Mouse (Mus musculus) embryonic facial prominence, embryonic 15.5 days (tissue): ENCODE data around the gene Dap. TPM values are rescaled to one million over a fixed set of nuclear protein-coding genes. Genes with fewer than 3 reads are reported as not detected.

ENCODE experiments used
- ATAC-seq: fragments of 200-750 bp; cut with Nextera tagmentation; 2 replicates; pipeline ENCODE4 v1.8.0; 2017; ENCODE audit warnings: low read depth, moderate TSS enrichment; ENCODE audit not compliant: insufficient number of reproducible peaks, low FRiP score, low TSS enrichment
- H3K27ac ChIP-seq: fragments of 300-500 bp; sonication (generic); replicated peaks from 2 replicates; pipeline ENCODE4 v1.5.1; 2015; ENCODE audit warnings: mild to moderate bottlenecking, inconsistent platforms
- H3K27me3 ChIP-seq: fragments of 300-500 bp; sonication (generic); 2 replicates; pipeline ENCODE4 v1.6.1; 2015; ENCODE audit warnings: inconsistent platforms
- H3K36me3 ChIP-seq: fragments of 300-500 bp; sonication (generic); 2 replicates; pipeline ENCODE4 v1.6.1; 2015; ENCODE audit warnings: mild to moderate bottlenecking, inconsistent platforms
- H3K4me1 ChIP-seq: fragments of 300-500 bp; sonication (generic); 2 replicates; pipeline ENCODE4 v1.6.1; 2015; ENCODE audit warnings: inconsistent platforms
- H3K4me2 ChIP-seq: fragments of 300-500 bp; sonication (generic); replicated peaks from 2 replicates; pipeline ENCODE4 v1.6.1; 2015; ENCODE audit warnings: mild to moderate bottlenecking, inconsistent platforms
- H3K4me3 ChIP-seq: fragments of 300-500 bp; sonication (generic); replicated peaks from 2 replicates; pipeline ENCODE4 v1.5.1; 2015; ENCODE audit warnings: mild to moderate bottlenecking, inconsistent platforms
- H3K9ac ChIP-seq: fragments of 300-500 bp; sonication (generic); 2 replicates; pipeline ENCODE4 v1.6.1; 2015; ENCODE audit warnings: inconsistent platforms
- H3K9me3 ChIP-seq: fragments of 300-500 bp; sonication (generic); replicated peaks from 2 replicates; pipeline ENCODE4 v1.6.1; 2016; ENCODE audit warnings: inconsistent platforms
- WGBS: fragments of 180-500 bp; shearing (Covaris S2); methylation state at CpG from one replicate; pipeline ENCODE4 v1.1.7; 2015; 5-methylcytosine and 5-hydroxymethylcytosine counted together
- polyA plus RNA-seq: library from polyadenylated mRNA; unstranded; fragments of >200 nt; fragmentation: Nextera tagmentation; extraction: Ambion mirVana; gene quantifications from 2 replicates; pipeline ENCODE4 v1.2.1, GENCODE M21; 2015

The Dap gene
- polyA plus RNA-seq, 1 experiment from 2014 or later, result 115 TPM

DNA sequence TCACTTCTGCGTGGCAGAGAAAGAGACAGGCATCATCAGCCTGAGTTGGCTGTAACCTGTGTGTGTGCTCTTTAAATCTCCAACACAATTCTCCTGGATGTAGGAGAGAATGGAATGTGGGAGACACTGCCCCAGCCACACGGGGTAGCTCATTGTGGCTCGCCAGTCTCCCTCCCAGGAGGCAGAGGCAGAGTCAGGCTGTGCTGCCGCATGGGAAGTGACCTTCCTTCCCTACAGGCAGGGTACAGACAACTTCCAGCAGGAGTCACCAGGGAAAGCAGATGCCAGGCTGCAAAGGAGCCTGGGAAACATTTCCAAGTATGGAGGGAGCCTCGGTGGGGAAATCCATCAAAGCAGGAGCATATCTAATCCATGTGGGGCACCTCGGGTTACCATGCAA is 81.1 kb downstream of the Dap start:
- Histone ChIP-seq H3K4me1 (no peaks in the 10 kb centered on the region), H3K27me3 (peaks cover 6% of the 10 kb centered on the region; the same call in 1 of the 2 replicates), H3K9ac (no peak overlapping the region), H3K9me3 (no peaks in the 10 kb centered on the region), H3K4me2 (no peak overlapping the region), H3K4me3 (no peak overlapping the region), H3K36me3 (no peaks in the 10 kb centered on the region), H3K27ac (no peak overlapping the region)
- ATAC-seq, result no peak
- WGBS, result 43% methylated on average over 6 of the region's 6 CpGs

DNA sequence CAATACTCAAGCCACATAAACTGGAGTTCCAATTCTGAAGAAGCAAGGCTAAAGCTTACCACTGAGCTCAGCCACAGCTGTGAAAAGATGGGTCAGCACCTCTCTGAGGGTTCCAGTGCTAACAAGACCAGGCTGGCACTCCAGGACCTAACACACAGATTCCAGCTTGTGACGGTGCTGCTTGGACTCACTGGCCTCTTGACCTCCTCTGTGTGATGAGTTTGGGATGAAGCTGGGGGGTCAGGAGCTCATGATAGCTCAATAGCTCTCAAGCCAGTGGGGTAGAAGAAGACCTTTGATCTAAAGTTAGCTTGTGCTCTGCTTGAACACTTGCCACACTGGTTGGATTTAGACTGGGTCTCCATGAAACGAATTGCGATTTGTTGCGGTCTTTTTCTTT is 82.6 kb downstream of the Dap start:
- WGBS, result 65% methylated on average over 4 of the region's 4 CpGs
- no peak for ATAC-seq
- no peaks in the 10 kb centered on the region for H3K4me1 ChIP-seq
- no peak overlapping the region for H3K4me2 ChIP-seq
- H3K9ac ChIP-seq, result no peak overlapping the region
- H3K4me3 ChIP-seq, result no peak overlapping the region
- peaks cover 6% of the 10 kb centered on the region; the same call in 1 of the 2 replicates for H3K27me3 ChIP-seq
- no peak overlapping the region for H3K27ac ChIP-seq
- H3K36me3 ChIP-seq, result no peaks in the 10 kb centered on the region
- H3K9me3 ChIP-seq, result no peaks in the 10 kb centered on the region

DNA sequence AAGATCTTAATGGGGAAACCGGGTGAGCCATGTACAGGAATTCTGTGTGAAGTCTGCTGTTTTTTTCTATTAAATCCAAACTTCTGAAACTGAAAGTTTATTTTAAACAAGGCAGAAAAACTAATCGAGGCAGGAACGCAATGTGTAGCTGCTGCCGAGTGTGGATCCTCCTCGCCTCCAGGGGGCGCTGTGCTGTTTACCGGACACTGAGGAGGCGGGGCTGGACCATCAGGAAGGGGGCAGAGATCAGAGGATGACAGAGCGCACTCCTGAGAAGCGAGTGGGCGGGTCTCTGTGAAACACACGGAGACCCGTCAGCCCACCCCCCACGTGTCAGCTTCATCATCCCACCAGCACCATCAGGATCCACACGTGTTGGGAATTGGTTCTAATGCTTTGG is 85.4 kb downstream of the Dap start:
- WGBS, result 65% methylated on average over 15 of the region's 15 CpGs
- no peaks in the 10 kb centered on the region for H3K9me3 ChIP-seq
- no peak for ATAC-seq

DNA sequence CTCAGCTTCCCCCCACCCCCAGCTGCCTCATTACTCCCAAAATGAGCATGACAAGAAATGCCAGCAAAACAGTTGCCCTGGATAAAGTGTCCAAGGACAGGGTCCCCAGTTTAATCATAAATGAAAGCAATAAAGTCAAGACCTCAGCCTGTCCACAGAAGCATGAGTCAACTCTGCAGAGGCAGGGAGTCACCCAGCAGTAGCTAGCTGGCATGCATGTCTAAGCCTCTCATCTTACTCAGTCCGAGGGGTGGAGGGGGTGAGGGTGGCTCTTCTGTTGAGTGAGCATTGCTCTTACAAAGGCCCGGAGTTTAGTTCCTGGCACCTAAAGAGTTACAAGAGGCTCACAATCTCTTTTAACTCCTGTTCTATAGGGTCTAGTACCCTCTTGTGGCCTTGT is 87.9 kb downstream of the Dap start:
- Histone ChIP-seq H3K27me3 (peaks cover 4% of the 10 kb centered on the region; the same call in 1 of the 2 replicates), H3K9ac (no peak overlapping the region), H3K4me1 (no peaks in the 10 kb centered on the region), H3K36me3 (no peaks in the 10 kb centered on the region), H3K4me2 (no peak overlapping the region), H3K27ac (no peak overlapping the region), H3K9me3 (no peaks in the 10 kb centered on the region), H3K4me3 (no peak overlapping the region)
- WGBS, result 72% methylated on average over 2 of the region's 2 CpGs
- no peak for ATAC-seq

More for the DNA sequence above, 85.4 kb downstream of the Dap start:
- Histone ChIP-seq H3K27me3 (peaks cover 3% of the 10 kb centered on the region; the same call in 1 of the 2 replicates), H3K27ac (no peak overlapping the region), H3K4me2 (no peak overlapping the region), H3K36me3 (no peaks in the 10 kb centered on the region), H3K9ac (no peak overlapping the region), H3K4me1 (no peaks in the 10 kb centered on the region), H3K4me3 (no peak overlapping the region)

DNA sequence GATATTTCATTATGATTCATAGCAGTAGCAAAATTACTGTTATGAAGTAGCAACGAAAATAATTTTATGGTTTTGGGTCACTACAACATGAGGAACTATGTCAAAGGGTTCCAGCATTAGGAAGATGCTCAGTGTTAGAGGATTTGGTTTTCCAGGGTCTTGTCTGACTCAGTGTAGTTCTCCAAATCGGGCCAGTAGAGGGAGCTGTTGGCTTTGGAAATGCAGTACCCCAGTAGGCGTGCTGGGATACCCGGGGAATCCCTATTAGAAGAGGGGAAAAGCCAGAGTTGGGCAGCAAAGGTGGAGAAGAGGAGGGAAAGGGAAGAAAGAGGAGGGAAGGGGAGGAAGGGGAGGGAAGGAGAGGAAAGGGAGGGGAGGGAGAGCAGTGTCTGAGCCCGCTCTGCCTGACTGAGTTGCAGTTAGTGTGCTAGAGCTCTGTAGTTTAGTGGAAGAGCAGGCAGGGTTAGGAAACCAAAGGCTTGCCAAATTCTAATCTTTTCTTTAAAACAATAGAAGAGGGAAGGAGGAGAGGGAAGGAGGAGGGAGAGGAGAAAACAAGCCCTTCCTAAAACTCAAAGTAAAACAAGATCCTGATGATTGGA is 91.6 kb downstream of the Dap start:
- no peak overlapping the region for H3K9ac ChIP-seq
- no peaks in the 10 kb centered on the region for H3K9me3 ChIP-seq
- H3K4me2 ChIP-seq, result no peak overlapping the region
- H3K4me1 ChIP-seq, result peaks cover 21% of the 10 kb centered on the region
- H3K27me3 ChIP-seq, result peaks cover 4% of the 10 kb centered on the region; the same call in 1 of the 2 replicates
- H3K4me3 ChIP-seq, result no peak overlapping the region
- H3K27ac ChIP-seq, result no peak overlapping the region
- H3K36me3 ChIP-seq, result no peaks in the 10 kb centered on the region
- 6% methylated on average over 5 of the region's 5 CpGs for WGBS
- ATAC-seq, result peak; percentile 69

DNA sequence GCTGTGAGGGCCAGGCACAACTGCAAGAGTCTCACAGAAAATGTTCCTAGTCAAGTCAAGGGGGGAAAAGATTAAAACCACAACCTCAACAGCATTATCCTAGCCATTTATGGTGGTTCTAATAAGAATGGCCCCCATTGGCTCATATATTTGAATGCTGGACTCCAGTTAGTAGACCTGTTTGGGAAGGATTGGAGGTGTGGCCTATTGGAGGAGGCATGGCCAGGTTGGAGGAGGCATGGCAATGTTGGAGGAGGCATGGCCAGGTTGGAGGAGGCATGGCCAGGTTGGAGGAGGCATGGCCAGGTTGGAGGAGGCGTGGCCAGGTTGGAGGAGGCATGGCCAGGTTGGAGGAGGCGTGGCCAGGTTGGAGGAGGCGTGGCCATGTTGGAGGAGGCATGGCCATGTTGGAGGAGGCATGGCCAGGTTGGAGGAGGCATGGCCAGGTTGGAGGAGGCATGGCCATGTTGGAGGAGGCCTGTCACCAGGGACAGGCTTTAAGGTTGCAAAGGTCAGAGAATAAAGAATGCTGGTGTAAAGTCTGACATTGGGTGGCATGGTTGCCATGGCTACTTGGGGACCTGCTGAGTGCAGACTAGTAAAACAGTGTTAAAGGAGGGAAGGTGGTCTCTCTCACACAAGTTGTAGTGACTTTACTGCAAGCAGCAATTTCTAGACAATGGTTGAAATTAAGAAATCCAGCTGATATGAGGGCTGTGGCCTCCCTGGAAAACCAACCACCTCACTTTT is 93.1 kb downstream of the Dap start:
- Histone ChIP-seq H3K36me3 (no peaks in the 10 kb centered on the region), H3K27ac (peak overlapping the region; percentile 70), H3K27me3 (peaks cover 4% of the 10 kb centered on the region; the same call in 1 of the 2 replicates), H3K4me3 (no peak overlapping the region), H3K9me3 (no peaks in the 10 kb centered on the region), H3K4me1 (peaks cover 21% of the 10 kb centered on the region), H3K4me2 (no peak overlapping the region), H3K9ac (no peak overlapping the region)
- WGBS, result 91% methylated on average over 3 of the region's 3 CpGs
- no peak for ATAC-seq

DNA sequence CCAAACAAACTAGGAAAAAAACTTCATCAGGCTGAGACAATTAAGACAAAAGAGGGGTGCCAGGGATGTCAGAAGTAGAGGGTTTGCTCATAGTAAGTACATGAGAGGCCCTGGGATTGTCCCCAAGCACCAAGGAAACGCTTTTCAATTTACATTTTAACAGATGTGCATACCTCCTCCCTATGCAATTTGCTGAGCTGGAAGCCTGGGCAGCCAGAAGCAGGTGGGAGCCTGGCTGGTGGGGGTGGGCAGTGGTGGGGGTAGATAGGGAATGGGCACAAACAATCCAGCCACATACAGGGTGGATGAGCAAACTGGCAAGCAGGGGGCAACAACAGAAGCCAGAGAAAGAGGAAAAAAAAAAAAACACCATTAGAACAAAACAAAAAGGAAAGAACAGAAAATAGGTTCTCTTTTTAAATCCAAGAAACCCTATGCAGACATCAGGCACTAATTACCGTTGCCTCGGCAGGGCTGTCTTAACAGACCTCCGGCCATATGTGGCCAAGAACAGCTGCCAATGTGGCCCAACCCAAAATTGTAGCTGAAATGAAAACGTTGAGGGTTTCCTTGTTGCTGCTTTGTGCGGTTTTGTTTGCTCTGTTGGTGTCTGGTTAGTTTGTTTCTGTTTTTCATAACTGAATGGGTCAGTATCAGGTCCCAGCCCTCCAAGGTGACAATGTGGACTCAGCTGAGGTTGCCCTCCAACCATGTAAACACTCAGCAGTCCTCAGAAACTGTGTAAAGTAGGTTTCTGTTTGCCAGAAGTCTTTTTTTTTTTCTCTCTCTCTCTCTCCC is 94.2 kb downstream of the Dap start:
- Histone ChIP-seq H3K4me2 (no peak overlapping the region), H3K4me1 (peaks cover 21% of the 10 kb centered on the region), H3K9me3 (no peaks in the 10 kb centered on the region), H3K9ac (no peak overlapping the region), H3K36me3 (no peaks in the 10 kb centered on the region), H3K4me3 (no peak overlapping the region), H3K27ac (peak overlapping the region; percentile 70), H3K27me3 (peaks cover 4% of the 10 kb centered on the region; the same call in 1 of the 2 replicates)
- ATAC-seq, result peak; percentile 58; the same call in 1 of the 2 replicates
- 18% methylated on average over 6 of the region's 6 CpGs for WGBS

DNA sequence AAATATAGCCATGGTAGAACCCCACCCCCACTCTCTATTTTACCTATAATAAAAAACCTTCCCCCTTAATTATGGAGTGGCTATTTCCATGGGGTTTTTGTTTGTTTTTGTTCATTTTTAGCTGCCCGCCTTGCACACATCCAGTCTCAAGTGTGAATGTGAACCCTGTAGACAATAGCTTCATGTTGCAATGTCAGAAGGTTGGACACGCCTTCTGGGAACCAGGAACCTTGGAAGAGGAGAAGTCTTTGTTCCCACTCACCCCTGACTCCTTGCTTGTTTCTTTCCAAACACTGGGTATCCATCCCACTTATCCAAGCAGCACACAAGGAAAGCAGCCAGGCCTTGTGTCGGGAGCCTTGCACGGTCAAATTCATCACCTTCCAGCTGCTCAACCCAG is 94.9 kb downstream of the Dap start:
- H3K9me3 ChIP-seq, result no peaks in the 10 kb centered on the region
- H3K4me3 ChIP-seq, result no peak overlapping the region
- peak overlapping the region; percentile 70 for H3K27ac ChIP-seq
- H3K4me2 ChIP-seq, result no peak overlapping the region
- no peaks in the 10 kb centered on the region for H3K36me3 ChIP-seq
- WGBS, result 59% methylated on average over 4 of the region's 4 CpGs
- no peak overlapping the region for H3K9ac ChIP-seq
- peaks cover 4% of the 10 kb centered on the region; the same call in 1 of the 2 replicates for H3K27me3 ChIP-seq
- peaks cover 21% of the 10 kb centered on the region for H3K4me1 ChIP-seq
- ATAC-seq, result no peak

DNA sequence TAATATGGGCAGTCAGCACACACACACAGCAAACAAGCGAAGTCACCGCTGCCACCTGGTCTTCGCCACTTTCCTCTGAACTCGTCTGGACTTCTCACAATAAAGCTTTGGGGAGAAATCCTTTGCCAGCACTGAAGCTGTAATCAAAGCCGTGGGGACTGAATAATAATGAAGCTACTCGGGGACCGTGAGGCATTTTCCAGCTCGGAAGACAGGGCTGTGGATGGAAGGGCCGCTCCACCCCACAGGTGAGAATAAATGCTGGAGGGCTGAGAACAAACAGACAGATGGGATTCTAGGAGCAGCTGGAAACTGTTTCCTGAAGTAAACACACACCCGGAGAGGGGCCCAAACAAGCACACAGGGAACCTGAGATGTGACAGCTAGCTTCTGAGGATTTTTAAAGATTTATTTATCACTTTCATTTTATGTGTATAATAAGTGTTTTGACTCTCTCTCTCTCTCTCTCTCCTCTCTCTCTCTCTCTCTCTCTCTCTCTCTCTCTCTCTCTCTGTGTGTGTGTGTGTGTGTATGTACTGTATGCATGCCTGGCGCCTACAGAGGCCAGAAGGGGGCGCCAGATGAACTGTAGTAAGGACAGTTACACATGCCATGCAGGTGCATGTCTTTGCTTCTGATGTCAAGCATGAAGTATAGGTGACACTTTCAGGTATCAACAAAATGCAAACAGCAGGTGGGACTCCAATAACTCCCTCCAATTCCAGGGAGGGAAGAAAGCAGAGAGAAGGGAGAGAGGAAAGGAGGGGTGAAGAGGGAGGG is 96.7 kb downstream of the Dap start:
- Histone ChIP-seq H3K36me3 (no peaks in the 10 kb centered on the region), H3K27ac (no peak overlapping the region)

DNA sequence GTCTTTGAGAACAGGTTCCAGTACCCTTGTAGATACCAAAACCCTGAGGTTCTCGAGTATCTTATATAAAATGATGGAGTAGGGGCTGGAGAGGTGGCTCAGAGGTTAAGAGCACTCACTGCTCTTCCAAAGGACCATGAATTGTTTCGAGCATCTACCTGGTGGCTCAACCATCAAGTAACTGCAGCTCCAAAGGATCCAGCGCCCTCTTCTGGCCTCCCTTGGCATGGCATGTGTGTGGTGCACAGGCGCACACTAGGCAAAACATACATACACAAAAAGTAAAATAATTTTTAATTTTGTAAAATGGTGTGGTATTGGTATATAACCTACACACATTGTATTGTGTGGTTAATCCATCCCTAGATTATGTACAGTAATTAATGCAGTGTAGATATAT is 99.6 kb downstream of the Dap start:
- H3K27ac ChIP-seq, result no peak overlapping the region
- no peaks in the 10 kb centered on the region for H3K9me3 ChIP-seq
- H3K4me1 ChIP-seq, result peaks cover 7% of the 10 kb centered on the region; the same call in 1 of the 2 replicates
- H3K4me3 ChIP-seq, result no peak overlapping the region
- WGBS, result 75% methylated on average over 4 of the region's 4 CpGs
- no peaks in the 10 kb centered on the region for H3K27me3 ChIP-seq
- no peak overlapping the region for H3K9ac ChIP-seq
- ATAC-seq, result no peak
- H3K36me3 ChIP-seq, result no peaks in the 10 kb centered on the region
- H3K4me2 ChIP-seq, result no peak overlapping the region

More for the DNA sequence above, 96.7 kb downstream of the Dap start:
- no peak overlapping the region for H3K4me3 ChIP-seq
- H3K4me1 ChIP-seq, result peaks cover 21% of the 10 kb centered on the region
- WGBS, result 55% methylated on average over 12 of the region's 12 CpGs
- H3K27me3 ChIP-seq, result no peaks in the 10 kb centered on the region
- no peak overlapping the region for H3K9ac ChIP-seq
- no peak overlapping the region for H3K4me2 ChIP-seq
- H3K9me3 ChIP-seq, result no peaks in the 10 kb centered on the region
- no peak for ATAC-seq
